Mouse (Mus musculus) spleen, postnatal 14 days (tissue): ENCODE data around the gene Vmn1r79.
"Not testable (repeated sequence)": the region's sequence is repeated elsewhere in the genome, so short reads cannot be mapped to it uniquely, and the experiment has no call there.

ENCODE experiments used
- DNase-seq, 2 experiments: peaks; one replicate each; pipeline ENCODE4 v3.0.0; 2021 to 2022; ENCODE audit warnings: low spot score in 2 of 2

Vmn1r79 gene

DNA sequence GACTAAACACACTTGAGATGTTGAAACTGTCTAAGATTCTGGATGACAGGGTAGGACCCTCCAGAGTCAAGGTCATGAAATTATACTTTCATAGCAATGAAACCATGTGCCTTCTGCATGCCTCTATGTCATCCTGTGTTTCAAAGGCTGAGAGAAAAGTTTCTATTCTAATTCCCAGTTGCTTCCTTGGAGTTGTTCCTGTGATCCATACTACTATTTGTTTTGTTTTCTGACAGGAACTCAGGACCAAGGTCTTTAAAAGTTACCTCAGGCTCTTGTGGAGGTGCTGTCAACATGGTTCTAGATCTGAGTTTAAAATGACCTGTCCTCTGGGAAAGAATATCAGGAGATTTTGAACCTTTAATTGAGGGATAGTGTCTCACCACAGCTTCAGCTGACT is at the start of gene Vmn1r79:
Gene Vmn1r79, plus strand, starts transcription at position 301 of the 400 bp plus-strand sequence.
- DNase-seq: not testable (repeated sequence)

DNA sequence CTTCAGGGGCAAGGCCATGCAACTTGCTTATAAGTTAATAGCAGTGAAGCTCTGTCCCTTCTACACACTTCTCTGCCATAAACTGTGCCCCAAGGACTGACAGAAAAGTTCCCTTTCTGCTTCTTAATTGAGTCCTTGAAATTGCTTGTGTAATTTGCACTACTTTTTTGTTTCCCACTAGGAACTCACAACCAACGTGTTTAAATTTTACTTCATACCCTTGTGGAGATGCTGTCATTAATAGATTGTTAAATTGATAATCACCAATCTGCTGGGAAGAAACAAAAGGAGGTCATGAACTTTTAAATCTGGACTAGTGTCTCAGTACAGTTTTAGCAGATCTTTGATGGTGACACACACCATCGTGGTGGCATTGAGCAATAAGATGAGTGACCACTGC is 21.1 kb upstream of the Vmn1r79 start, which contains the start of gene Vmn1r78:
Gene Vmn1r78, plus strand, starts transcription at position 301 of the 400 bp plus-strand sequence.
- DNase-seq: no peak

DNA sequence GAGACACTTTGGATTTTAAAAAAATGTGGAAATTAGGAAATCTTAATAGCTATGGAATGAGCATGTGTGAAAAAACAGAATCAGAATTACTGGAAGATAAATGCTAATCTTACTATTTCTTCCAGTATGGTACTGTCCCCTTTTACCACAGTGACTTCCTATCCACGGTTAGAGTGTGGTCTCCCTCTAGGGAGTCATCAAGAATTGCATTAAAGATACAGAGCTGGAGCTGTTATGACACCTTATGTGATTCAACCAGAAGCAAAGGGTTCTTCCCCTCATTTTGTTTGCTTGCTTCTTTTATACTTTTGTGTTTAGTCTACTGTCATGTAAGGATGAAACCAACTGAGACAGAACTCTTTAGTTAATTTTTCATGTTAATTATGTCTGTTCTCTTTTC is 14.6 kb upstream of the Vmn1r79 start:
- not testable (repeated sequence) for DNase-seq

DNA sequence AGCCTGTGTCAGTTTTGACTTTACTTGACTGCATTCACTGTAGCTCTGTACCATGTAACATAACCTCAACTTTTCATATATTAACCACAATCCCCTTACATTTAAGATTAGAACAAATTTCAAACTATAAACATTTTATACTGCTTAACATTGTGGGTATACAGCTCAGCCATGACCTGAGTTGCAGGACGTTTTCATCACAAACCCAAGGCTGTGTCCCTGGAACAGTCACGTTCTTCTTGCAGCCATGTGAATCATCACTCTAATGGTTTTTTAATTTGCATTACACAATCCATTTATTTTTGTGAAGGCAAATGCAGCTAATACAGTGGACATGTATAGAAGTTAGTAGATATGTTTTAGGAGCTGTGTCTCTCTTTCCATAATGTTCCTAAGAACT is 1.8 kb downstream of the Vmn1r79 start:
- not testable (repeated sequence) for DNase-seq

GRCm38 (mm10) chr7:12188986-12189385 is 17.9 kb downstream of the Vmn1r79 start, which contains the start of gene Vmn1r80:
TSS of gene Vmn1r80 (plus strand) at chr7:12189286.
- no peak for DNase-seq

DNA sequence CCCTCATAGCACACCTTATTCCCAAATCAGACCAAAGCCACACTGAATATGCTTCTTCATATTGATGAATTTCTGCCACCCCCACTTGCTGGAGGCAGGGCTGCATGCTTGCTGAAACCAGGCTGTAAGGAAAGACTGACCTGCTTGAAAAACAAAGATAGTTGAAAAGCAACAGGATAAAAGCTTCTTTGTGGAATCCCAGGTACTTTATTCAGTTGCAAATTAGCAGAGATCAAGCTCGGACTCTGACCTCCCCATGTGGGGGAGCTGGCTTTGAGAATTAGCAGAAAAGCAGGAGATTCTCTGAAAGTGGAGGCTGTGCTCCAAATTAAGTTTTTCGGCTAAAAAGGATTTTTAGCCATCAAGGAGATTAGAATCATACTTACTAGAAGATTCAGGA is 33.1 kb downstream of the Vmn1r79 start:
- no peak for DNase-seq
